Mouse (Mus musculus) limb, embryonic 13.5 days (tissue): Measurements from ENCODE around the gene Pigm. TPM values are rescaled to one million over a fixed set of nuclear protein-coding genes. Genes with fewer than 3 reads are reported as not detected.
A peak's percentile ranks its signal among the peaks of the same experiment; 100 is the strongest.

Experiments
- ATAC-seq: fragments of 200-750 bp; cut with Nextera tagmentation; 2 replicates; pipeline ENCODE4 v1.8.0; 2017; ENCODE audit warnings: low read depth, moderate number of reproducible peaks, moderate TSS enrichment; ENCODE audit not compliant: low FRiP score
- H3K27ac ChIP-seq: fragments of 300-500 bp; sonication (generic); 2 replicates; pipeline ENCODE4 v1.5.1; 2015; ENCODE audit warnings: inconsistent platforms, mild to moderate bottlenecking, moderate library complexity
- H3K27me3 ChIP-seq: fragments of 300-500 bp; sonication (generic); 2 replicates; pipeline ENCODE4 v1.6.1; 2015; ENCODE audit warnings: mild to moderate bottlenecking, inconsistent platforms
- H3K36me3 ChIP-seq: fragments of 300-500 bp; sonication (generic); 2 replicates; pipeline ENCODE4 v1.6.1; 2015; ENCODE audit warnings: inconsistent platforms, mild to moderate bottlenecking, moderate library complexity
- H3K4me1 ChIP-seq: fragments of 300-500 bp; sonication (generic); 2 replicates; pipeline ENCODE4 v1.6.1; 2015; ENCODE audit warnings: inconsistent platforms
- H3K4me2 ChIP-seq: fragments of 300-500 bp; sonication (generic); replicated peaks from 2 replicates; pipeline ENCODE4 v1.6.1; 2015; ENCODE audit warnings: inconsistent platforms, mild to moderate bottlenecking, moderate library complexity
- H3K4me3 ChIP-seq: fragments of 300-500 bp; sonication (generic); 2 replicates; pipeline ENCODE4 v1.5.1; 2015; ENCODE audit warnings: moderate library complexity, mild to moderate bottlenecking, inconsistent platforms
- H3K9ac ChIP-seq: fragments of 300-500 bp; sonication (generic); 2 replicates; pipeline ENCODE4 v1.6.1; 2015; ENCODE audit warnings: mild to moderate bottlenecking, inconsistent platforms
- H3K9me3 ChIP-seq: fragments of 300-500 bp; sonication (generic); 2 replicates; pipeline ENCODE4 v1.6.1; 2016; ENCODE audit warnings: inconsistent platforms
- WGBS: fragments of 180-500 bp; shearing (Covaris S2); methylation state at CpG from one replicate; pipeline ENCODE4 v1.1.7; 2015; 5-methylcytosine and 5-hydroxymethylcytosine counted together
- polyA plus RNA-seq: library from polyadenylated mRNA; unstranded; fragments of >200 nt; fragmentation: Nextera tagmentation; extraction: Ambion mirVana; gene quantifications from 2 replicates; pipeline ENCODE4 v1.2.1, GENCODE M21; 2015

Gene Pigm
- 6.2 and 6.8 TPM in 2 replicates for polyA plus RNA-seq

- WGBS = under 1% methylated on average over 39 of the region's 39 CpGs
- H3K9me3 ChIP-seq = no peaks in the 10 kb centered on the region
- peak; percentile 99 for ATAC-seq
These were observed at the start of gene Pigm for GRCm38 (mm10) chr1:172376198-172376667. Pigm (plus strand) TSS chr1:172376546.

GRCm38 (mm10) chr1:172326684-172327083 is 49.7 kb upstream of the Pigm start:
- Histone ChIP-seq H3K9ac (no peak overlapping the region), H3K4me2 (peak overlapping the region; percentile 85), H3K9me3 (no peaks in the 10 kb centered on the region), H3K27ac (no peak overlapping the region), H3K27me3 (peaks cover 82% of the 10 kb centered on the region), H3K4me1 (peaks cover 9% of the 10 kb centered on the region; the same call in 1 of the 2 replicates), H3K36me3 (no peaks in the 10 kb centered on the region), H3K4me3 (peak overlapping the region; percentile 50)
- no peak for ATAC-seq
- WGBS = 56% methylated on average over 11 of the region's 11 CpGs

More at GRCm38 (mm10) chr1:172376198-172376667, at the start of gene Pigm:
- Histone ChIP-seq H3K36me3 (peaks cover 20% of the 10 kb centered on the region), H3K4me3 (peak within 1 kb of the TSS; percentile 96), H3K9ac (peak within 1 kb of the TSS; percentile 89), H3K27me3 (no peaks in the 10 kb centered on the region), H3K4me1 (peaks cover 31% of the 10 kb centered on the region), H3K27ac (peak within 1 kb of the TSS; percentile 70; the same call in 1 of the 2 replicates), H3K4me2 (peak within 1 kb of the TSS; percentile 99)

DNA sequence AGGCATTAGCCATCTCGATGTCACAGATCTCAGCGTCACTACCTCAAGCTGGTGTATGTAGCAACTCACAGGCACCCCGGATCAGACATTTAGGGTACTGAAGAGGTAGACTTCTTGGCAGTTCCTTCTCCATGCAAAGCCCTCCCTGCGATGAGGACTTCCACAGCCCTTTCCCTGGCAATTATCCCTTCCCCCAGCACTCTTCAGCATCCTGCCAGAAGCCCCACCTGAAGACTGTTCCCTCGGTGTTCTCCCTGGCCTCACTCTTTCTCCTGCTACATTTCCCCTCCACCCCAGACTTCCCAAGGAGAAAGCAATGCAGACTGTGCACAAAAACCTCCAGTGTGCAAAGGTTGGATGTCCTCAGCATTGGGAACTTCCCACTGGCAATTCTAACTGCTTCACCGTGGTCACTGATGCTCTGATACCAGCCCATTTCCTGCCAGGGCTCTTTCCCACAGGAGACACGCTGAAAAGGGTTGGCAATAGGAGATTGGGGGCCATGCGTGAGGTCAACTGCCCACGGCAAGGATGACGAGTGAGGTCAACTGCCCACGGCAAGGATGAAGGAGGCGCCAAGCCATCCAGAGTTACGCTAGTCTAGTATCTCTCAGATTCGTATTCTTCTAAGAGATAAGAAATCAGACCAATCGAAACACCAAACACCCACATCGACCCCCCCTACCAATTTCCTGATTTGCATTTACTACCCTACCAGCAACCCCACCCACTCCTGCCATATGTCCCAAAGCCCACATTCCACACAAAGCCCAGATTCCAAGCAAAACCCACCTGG is 48.9 kb upstream of the Pigm start:
- H3K4me1 ChIP-seq = peaks cover 9% of the 10 kb centered on the region; the same call in 1 of the 2 replicates
- no peaks in the 10 kb centered on the region for H3K36me3 ChIP-seq
- no peak overlapping the region for H3K27ac ChIP-seq
- H3K4me2 ChIP-seq = no peak overlapping the region
- H3K27me3 ChIP-seq = peaks cover 85% of the 10 kb centered on the region
- WGBS = 83% methylated on average over 16 of the region's 16 CpGs
- H3K4me3 ChIP-seq = no peak overlapping the region
- H3K9me3 ChIP-seq = no peaks in the 10 kb centered on the region
- H3K9ac ChIP-seq = no peak overlapping the region
- no peak for ATAC-seq

DNA sequence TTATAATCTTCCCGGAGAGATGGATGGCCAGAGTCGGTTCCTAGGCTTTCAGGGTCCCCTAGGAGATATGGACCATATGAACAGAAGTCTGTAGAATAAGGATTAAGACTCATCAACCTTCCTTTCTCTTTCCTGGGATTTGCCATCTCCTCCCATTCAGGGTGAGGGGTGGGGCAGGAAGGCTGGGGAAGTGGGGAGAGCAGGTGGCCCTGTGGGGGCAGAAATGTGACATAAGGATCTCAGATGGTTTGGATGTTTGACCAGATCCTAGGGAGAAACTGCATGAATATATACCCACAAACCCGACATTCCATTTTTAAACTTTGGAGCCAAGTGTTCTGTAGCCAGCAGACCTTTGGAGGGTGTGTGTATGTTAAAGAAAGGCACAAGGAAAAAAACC is 48.3 kb upstream of the Pigm start:
- Histone ChIP-seq H3K4me2 (no peak overlapping the region), H3K9me3 (no peaks in the 10 kb centered on the region), H3K27me3 (peaks cover 88% of the 10 kb centered on the region), H3K36me3 (no peaks in the 10 kb centered on the region), H3K27ac (no peak overlapping the region), H3K9ac (no peak overlapping the region), H3K4me3 (no peak overlapping the region), H3K4me1 (peaks cover 9% of the 10 kb centered on the region; the same call in 1 of the 2 replicates)
- 65% methylated on average over 3 of the region's 3 CpGs for WGBS
- ATAC-seq = no peak

GRCm38 (mm10) chr1:172328461-172328860 is 47.9 kb upstream of the Pigm start:
- H3K4me1 ChIP-seq = peaks cover 9% of the 10 kb centered on the region; the same call in 1 of the 2 replicates
- H3K9ac ChIP-seq = no peak overlapping the region
- H3K4me3 ChIP-seq = no peak overlapping the region
- no peak overlapping the region for H3K27ac ChIP-seq
- H3K36me3 ChIP-seq = no peaks in the 10 kb centered on the region
- 78% methylated on average over 7 of the region's 7 CpGs for WGBS
- no peaks in the 10 kb centered on the region for H3K9me3 ChIP-seq
- H3K27me3 ChIP-seq = peaks cover 88% of the 10 kb centered on the region
- ATAC-seq = no peak
- no peak overlapping the region for H3K4me2 ChIP-seq

DNA sequence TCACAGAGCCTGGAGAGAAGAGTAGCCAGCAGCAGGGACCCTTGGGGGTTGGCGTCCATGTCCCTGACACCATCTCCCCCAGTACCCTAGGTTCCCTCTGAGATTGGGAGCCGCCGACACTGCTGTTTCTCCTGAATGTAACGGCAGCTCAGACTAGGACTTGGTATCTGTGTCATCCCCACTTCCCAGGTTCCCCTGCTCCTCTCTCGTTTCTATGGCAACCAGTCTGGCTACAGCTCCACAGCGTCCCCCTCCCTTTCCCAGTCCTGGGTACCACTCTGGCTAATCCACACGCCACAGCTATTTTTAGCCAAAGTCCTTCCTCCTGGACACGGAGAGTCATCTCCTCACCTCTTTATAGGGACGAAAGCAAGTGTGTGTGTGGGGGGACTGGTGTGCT is 47.2 kb upstream of the Pigm start, which contains the start of gene Kcnj9:
Kcnj9 (minus strand) TSS at position 188 of the 400 bp plus-strand sequence.
- no peaks in the 10 kb centered on the region for H3K36me3 ChIP-seq
- no peak within 1 kb of the TSS for H3K4me3 ChIP-seq
- peaks cover 9% of the 10 kb centered on the region; the same call in 1 of the 2 replicates for H3K4me1 ChIP-seq
- H3K9me3 ChIP-seq = no peaks in the 10 kb centered on the region
- no peak within 1 kb of the TSS for H3K27ac ChIP-seq
- H3K9ac ChIP-seq = no peak within 1 kb of the TSS
- WGBS = 44% methylated on average over 9 of the region's 9 CpGs
- no peak within 1 kb of the TSS for H3K4me2 ChIP-seq
- no peak for ATAC-seq
- peaks cover 92% of the 10 kb centered on the region for H3K27me3 ChIP-seq

GRCm38 (mm10) chr1:172329616-172330015 is 46.7 kb upstream of the Pigm start:
- Histone ChIP-seq H3K9ac (no peak overlapping the region), H3K27ac (no peak overlapping the region), H3K4me2 (no peak overlapping the region), H3K4me1 (peaks cover 9% of the 10 kb centered on the region; the same call in 1 of the 2 replicates), H3K36me3 (no peaks in the 10 kb centered on the region), H3K4me3 (no peak overlapping the region), H3K27me3 (peaks cover 90% of the 10 kb centered on the region), H3K9me3 (no peaks in the 10 kb centered on the region)
- no peak for ATAC-seq
- WGBS = 74% methylated on average over 6 of the region's 6 CpGs

DNA sequence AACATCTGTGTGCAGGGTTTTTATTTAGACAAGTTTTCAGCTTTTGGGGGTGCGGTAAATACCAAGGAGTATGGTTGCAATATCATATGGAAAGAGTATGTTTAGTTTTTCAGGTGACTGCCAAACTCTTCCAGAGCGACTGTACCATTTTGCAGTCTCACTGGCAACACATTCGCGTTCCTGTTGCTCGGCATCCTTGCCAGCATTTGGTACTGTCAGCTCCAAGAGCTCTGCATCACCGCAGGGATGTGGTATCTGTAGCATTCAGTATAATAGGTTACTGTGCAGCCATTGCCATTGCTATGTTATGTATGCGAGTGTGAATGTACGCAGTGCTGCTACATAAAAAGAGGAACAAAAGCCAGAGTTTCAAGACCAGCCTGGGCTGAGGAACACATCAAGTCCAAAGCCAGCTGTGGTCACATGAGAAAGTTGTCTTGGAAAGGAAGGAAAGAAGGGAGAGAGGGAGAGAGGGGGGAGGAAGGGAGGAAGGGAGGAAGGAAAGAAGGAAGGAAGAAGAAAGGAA is 44.9 kb upstream of the Pigm start:
- H3K9ac ChIP-seq = no peak overlapping the region
- no peak overlapping the region for H3K4me2 ChIP-seq
- 72% methylated on average over 8 of the region's 8 CpGs for WGBS
- H3K27ac ChIP-seq = no peak overlapping the region
- no peak overlapping the region for H3K4me3 ChIP-seq
- 0 out of 2 replicates have a peak, but pooled peaks cover 1% of the 10 kb centered on the region for H3K4me1 ChIP-seq
- H3K36me3 ChIP-seq = no peaks in the 10 kb centered on the region
- H3K9me3 ChIP-seq = no peaks in the 10 kb centered on the region
- H3K27me3 ChIP-seq = peaks cover 78% of the 10 kb centered on the region
- no peak for ATAC-seq

GRCm38 (mm10) chr1:172332925-172333324 is 43.4 kb upstream of the Pigm start:
- no peaks in the 10 kb centered on the region for H3K36me3 ChIP-seq
- H3K27me3 ChIP-seq = peaks cover 76% of the 10 kb centered on the region
- H3K4me2 ChIP-seq = no peak overlapping the region
- no peaks in the 10 kb centered on the region for H3K9me3 ChIP-seq
- no peak for ATAC-seq
- no peaks in the 10 kb centered on the region for H3K4me1 ChIP-seq
- H3K27ac ChIP-seq = no peak overlapping the region
- H3K4me3 ChIP-seq = no peak overlapping the region
- 81% methylated on average over 2 of the region's 2 CpGs for WGBS
- H3K9ac ChIP-seq = no peak overlapping the region

DNA sequence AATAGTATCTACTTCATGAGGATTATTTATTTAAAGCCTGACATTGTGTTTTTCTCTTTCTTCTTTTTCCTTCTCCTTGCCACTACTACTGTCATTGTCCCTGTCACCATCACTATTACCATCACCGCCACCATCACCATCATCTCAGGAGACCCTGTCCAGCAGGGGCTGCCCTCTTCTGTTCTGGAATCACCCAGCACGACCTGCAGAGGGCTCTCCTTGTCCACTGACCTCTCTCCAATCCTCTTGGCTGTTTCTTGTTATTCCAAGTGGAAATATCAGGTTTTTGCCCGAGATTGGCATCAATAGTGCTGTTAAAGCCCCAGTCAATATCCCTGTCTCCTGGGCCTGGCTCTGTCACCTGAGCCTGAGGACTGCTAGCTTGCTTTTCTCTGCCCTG is 42.8 kb upstream of the Pigm start:
- Histone ChIP-seq H3K4me1 (no peaks in the 10 kb centered on the region), H3K27me3 (peaks cover 76% of the 10 kb centered on the region), H3K9me3 (no peaks in the 10 kb centered on the region), H3K4me2 (no peak overlapping the region), H3K9ac (no peak overlapping the region), H3K27ac (no peak overlapping the region), H3K4me3 (no peak overlapping the region), H3K36me3 (no peaks in the 10 kb centered on the region)
- ATAC-seq = no peak
- WGBS = 17% methylated on average over 3 of the region's 3 CpGs

DNA sequence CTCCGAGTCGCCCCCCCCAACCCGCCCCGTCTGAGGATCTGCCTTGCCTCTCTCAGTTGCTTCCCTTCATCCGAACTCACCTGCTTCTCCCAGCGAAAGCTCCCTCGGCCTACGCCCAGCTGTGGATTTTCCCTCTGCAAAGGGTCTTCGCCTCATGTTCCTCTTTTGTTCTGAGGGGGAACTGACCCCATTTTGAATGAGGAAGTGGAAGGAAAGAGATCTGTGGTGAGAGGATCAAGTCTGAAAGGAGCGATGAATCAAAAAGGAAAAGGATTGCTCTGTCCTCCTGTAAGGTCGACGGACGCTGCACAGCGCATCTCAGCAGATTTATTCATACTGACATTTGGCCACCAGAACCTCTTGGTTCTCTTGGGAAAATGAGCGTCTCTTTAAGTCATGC is 40.5 kb upstream of the Pigm start:
- Histone ChIP-seq H3K27me3 (peaks cover 73% of the 10 kb centered on the region), H3K4me2 (no peak overlapping the region), H3K27ac (no peak overlapping the region), H3K9me3 (no peaks in the 10 kb centered on the region), H3K4me3 (no peak overlapping the region), H3K4me1 (peaks cover 5% of the 10 kb centered on the region), H3K9ac (no peak overlapping the region), H3K36me3 (no peaks in the 10 kb centered on the region)
- 75% methylated on average over 15 of the region's 15 CpGs for WGBS
- no peak for ATAC-seq

DNA sequence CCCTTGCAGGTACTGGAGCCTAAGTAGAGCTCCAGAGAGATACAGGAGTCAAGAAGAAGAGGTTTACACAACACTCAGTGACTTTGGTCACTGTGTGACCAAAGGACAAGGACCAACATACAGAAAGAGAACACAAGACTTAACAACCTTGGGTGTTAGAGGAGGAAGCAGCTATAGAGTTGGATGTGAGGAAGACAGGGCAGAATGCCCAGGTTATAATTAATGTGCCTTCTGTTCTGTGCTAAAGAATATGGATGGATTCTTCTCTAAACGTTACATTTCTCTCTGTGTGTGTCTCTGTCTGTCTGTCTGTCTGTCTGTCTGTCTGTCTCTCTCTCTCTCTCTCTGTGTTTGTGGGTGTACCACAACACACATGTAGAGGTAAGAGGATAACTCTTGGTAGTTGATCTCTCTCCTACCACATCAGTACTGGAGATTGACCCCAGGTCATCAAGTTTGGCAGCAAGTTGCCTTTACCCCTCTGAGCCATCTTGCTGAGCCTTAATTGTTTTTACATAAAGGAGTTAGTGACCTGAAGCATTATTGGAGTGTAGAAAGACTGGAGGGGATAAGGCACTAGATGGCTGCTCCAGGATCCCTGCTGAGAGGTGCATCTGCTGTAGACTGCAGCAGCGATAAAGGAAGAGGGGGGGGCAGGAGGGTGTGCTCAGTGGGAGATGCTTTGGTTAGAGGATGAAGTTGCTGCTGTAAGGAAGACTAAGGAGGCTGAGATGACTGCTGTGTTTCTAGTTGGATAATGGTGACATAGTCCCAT is 38.7 kb upstream of the Pigm start:
- H3K36me3 ChIP-seq = no peaks in the 10 kb centered on the region
- no peak overlapping the region for H3K4me2 ChIP-seq
- H3K27me3 ChIP-seq = peaks cover 80% of the 10 kb centered on the region
- H3K9me3 ChIP-seq = no peaks in the 10 kb centered on the region
- no peak overlapping the region for H3K9ac ChIP-seq
- no peak overlapping the region for H3K27ac ChIP-seq
- peaks cover 11% of the 10 kb centered on the region for H3K4me1 ChIP-seq
- no peak overlapping the region for H3K4me3 ChIP-seq
- WGBS = 42% methylated on average over 2 of the region's 2 CpGs
- no peak for ATAC-seq
